Mouse (Mus musculus): ENCODE results near the gene Pusl1.

The Pusl1 gene

DNA sequence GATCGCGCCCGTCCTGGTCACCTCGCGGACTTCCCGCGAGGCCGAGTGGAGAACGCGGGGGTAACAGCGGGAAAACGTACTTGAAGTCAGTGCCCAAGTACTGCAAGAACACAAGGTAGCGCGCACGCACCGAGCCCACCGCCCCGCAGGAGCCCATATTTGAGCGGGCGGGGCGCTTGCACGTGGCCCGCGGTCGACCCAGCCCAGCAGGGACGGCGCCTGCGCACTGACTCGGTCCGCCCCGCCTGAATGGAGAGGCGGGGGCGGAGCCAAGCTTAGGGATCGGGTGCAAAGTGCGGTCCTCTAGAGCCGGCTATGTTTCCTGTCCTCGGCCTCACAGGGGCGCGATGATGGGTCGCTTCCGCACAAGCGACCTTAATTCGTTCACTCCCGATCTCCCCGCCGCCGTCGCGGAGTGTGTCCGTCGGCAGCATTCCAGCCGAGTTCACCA, at the start of gene Pusl1, which contains the start of gene Acap3:
Gene Pusl1, minus strand, starts transcription at position 231 of the 451 bp plus-strand sequence.
Gene Acap3, plus strand, starts transcription at position 272 of the 451 bp plus-strand sequence.
- DNase-seq (ENCODE audit: low read depth, low spot score) = peak; percentile 98

GRCm38 (mm10) chr4:155932031-155932430, 40.5 kb upstream of the Pusl1 start:
- peak; percentile 74 for DNase-seq (ENCODE audit: low read depth, low spot score)

DNA sequence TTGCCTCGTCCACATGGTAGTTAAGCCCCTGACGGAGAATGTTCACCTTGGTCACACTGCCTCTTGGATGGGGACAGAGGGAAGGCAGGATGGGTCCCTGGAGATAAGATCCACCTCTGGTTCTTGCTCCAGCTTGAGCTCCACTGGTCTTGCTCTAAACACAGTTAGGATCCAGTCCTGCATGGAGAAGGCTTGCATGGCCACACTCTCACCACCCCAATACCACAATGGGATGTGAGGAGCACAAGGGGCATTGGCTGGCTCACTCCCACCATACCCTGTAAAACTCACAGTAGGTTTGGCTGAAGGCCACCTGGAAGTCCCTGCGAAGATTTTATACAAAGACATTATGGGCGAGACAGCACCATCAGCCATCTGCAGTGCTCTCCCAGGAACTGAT, 17.2 kb upstream of the Pusl1 start:
- DNase-seq (ENCODE audit: low read depth, low spot score) = no peak

DNA sequence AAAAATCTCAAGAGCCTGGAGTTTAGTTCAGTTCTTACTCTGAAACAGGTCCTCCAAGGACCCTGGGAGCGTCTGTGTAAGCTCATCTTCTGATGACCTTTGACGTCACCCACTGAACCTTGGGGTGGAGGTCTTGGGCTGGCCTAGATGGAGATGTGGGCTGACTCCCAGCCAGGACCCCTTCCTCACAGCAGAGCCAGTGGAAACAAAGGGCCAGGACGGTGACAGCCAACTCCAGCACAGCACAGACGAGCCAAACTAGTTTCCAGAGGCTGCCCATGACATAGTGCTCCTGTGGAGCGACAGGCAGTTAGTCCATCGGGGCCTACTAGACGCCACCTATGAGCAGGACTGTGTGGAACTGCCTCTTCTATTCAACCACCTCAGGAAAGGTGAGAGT, 16.7 kb upstream of the Pusl1 start:
- no peak for DNase-seq (ENCODE audit: low read depth, low spot score)

DNA sequence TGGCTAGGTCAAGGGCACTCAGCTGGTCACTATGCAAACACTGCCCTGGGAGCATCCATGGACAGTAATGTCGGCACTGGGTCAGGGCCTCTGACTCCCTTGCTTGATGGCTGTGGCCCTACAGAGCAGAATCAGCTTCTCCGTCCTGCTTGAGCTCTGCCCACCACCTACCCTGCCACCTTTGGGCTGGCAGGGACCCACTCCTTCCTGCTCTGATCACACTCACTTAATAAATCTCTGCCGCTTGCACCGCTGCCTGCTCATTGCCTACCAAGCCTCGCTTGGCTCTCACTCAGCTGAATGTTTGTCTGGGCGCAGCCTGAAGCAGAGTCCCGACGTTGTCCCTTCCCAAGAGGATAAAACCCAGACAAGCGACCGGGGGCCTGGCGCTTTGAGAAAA, 15.4 kb upstream of the Pusl1 start:
- DNase-seq (ENCODE audit: low read depth, low spot score) = no peak

DNA sequence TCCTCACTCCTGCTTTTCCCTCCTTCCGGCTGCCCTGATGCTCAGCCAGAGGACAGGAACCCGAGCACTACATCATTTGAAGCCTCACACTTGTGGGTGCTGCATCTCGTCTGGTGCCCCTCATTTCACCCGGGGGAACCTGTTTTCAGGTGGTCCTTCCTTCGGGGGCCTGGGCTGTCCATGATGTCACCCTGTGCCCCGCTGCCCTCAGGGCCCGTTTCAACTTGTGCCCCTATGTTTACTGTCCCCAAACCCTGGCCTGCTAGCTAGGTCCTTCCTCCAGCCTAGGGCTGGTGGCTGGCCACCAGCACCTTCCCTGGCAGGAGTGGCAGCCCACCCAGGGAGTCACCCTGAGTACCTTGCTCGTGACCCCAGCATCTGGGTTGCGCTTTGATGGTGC, 14.5 kb upstream of the Pusl1 start:
- no peak for DNase-seq (ENCODE audit: low read depth, low spot score)

GRCm38 (mm10) chr4:155905634-155906033, 14.1 kb upstream of the Pusl1 start:
- no peak for DNase-seq (ENCODE audit: low read depth, low spot score)

GRCm38 (mm10) chr4:155904318-155905102, 12.9 kb upstream of the Pusl1 start:
- peak; percentile 86 for DNase-seq (ENCODE audit: low read depth, low spot score)

DNA sequence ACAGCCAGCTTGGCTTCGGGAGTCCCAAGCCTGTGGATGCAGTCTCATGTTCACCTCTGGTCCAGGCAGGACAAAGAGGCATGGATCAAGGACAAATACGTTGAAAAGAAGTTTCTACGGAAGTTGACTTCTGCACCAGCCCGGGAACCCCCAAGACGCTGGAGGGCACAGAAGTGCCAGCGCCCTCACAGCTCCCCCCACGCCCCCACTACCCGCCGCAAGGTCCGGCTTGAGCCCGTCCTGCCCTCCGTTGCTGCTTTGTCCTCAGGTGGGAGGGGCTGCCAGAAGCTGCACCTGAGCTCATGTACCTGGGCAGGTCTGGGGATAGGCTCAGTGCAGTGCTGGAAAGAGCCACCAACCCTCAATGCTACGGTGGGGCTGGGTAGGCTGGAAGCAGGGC, 11.7 kb upstream of the Pusl1 start:
- no peak for DNase-seq (ENCODE audit: low read depth, low spot score)

DNA sequence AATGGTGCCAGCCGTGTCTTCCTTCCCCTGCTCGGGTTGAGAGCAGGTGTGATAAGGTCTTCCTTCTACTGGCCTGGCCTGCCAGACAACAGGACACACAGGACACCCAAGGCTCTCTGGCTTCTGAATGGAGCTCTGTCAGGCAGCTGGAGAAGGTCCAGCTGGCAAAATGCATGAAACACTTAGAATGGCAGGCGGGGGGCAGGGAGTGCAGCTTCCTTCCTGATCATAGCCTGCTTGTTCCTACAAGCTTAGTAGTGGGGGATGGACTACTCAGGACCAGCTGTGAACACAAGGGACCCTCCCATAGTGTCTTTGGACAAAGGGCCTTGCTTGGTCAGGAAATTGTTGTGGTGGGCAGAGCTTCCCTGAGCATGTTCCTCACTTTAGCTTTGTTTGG, 9.6 kb upstream of the Pusl1 start:
- DNase-seq (ENCODE audit: low read depth, low spot score) = no peak

DNA sequence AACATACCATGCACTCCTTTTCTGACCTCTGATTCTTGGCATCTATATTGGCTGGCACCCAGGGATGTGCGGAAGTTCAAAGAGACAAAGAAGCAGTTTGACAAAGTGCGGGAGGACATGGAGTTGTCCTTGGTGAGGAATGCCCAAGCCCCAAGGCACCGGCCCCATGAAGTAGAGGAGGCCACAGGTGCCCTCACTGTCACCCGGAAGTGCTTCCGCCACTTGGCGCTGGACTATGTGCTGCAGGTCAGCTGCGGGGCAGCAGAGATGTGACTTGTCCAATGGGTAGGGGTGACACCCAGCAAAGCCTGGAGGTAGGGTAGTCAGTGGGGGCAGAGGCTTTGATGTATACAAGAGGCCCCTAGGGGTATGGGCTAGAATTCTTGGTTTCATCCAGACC, 7.8 kb upstream of the Pusl1 start:
- DNase-seq (ENCODE audit: low read depth, low spot score) = no peak

- DNase-seq (ENCODE audit: low read depth, low spot score) = no peak
These were observed 6.7 kb upstream of the Pusl1 start for GRCm38 (mm10) chr4:155898318-155898717.

GRCm38 (mm10) chr4:155896461-155896860, 4.9 kb upstream of the Pusl1 start:
- no peak for DNase-seq (ENCODE audit: low read depth, low spot score)

DNA sequence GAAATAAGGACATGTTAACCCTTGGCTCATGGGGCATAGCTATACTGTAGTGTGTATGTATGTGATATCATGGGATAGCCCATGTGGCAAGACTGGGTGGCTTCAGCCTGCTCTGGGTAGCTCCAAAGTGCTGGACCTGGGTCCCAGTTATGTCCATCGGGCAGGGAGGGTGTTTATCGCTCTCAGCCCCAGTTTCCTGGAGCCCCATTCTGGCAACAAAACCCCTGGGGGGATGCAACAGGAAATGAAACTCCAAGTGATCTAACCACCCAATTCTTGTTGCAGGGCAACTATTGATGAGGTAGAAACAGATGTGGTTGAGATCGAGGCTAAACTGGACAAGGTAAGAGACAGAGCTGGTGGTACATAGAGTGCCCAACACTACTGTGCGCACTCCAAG, 4.2 kb upstream of the Pusl1 start:
- DNase-seq (ENCODE audit: low read depth, low spot score) = no peak

GRCm38 (mm10) chr4:155895216-155895615, 3.6 kb upstream of the Pusl1 start:
- DNase-seq (ENCODE audit: low read depth, low spot score) = peak; percentile 55

DNA sequence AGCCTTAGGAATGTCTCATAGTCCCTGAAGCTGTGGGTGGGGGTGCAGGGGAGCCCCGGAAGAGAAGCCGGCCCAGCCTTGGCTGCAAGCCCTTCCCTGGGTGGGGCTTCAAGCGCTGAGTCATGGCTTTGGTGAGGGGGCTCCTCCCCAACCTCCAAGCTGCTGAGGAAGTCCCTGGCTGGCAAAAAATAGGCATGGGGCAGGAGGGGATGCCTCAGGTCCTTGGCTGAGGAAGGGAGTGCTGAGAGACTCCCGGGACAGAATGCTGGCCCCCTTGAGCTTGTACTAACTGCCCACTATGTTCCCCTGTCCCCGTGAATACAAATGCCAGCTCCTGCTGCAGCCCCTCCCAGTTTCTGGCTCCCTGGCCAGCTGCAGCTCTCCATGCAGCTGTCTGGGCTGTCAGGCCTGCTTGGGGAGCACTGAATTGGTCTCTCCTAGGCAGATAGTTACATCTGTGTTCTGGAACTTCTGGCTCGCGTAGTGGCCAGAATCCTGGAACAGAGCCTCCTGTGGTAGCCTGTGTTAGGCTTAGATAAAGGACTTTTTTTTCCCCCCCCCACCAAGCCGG, 2.8 kb upstream of the Pusl1 start:
- DNase-seq (ENCODE audit: low read depth, low spot score) = peak; percentile 23

DNA sequence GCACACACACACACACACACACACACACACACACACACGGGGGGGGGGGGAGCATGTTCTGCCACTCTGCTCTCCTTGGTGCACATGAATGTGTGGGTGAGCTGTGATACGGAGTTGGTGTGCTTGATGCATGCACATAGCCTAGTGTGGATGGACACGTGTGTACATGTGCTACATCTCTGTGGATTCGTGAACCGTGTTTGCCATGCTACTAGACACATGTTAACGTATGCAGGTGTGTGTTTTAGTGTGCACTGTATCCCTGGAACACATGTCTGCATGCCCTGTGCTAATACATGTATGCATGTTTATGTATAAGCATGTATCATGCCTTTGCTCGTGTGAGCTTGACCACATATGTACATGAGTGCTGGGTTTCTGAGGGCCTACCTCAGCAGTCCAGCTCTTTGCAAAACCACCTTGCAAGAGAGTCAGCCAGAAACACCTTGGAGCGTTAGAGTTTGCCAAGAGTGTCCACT, 1.7 kb upstream of the Pusl1 start:
- no peak for DNase-seq (ENCODE audit: low read depth, low spot score)

DNA sequence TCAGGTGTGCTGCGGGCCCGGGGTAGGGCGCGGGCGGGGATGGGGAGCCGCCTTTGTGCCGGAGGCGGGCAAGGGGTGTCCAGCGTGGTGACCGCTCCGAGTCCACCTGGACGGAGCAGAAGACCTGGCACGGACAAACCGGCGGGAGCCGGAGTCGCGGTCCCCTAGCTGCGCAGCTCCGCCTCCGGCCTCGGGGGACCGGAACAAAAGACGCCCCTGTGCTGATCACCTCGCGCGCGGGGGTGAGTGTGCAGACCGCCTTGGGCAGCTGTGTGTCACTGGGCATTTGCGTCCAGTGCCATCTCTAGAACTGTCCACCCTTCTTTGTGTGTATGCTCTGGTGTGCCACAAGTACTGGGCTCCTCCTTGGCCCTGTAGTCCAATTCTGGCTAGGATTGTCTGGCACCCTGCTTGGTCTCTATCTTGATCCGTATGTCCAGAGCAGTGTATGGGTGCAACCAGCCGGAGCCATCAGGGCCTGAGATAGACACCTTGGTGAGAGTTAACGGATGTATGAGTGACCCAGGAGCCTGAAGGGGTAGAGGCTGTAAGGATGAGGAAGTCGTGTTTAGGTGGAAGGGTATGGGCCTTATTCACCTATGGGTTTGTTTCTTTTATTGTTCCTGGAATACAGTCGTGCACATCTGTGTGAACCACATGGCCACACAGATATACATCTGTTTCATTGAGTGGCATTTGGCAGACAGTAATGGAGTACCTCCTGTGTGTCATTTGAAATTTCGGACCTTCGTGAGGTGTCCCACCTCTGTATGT, 1.0 kb upstream of the Pusl1 start:
- peak; percentile 21 for DNase-seq (ENCODE audit: low read depth, low spot score)

DNA sequence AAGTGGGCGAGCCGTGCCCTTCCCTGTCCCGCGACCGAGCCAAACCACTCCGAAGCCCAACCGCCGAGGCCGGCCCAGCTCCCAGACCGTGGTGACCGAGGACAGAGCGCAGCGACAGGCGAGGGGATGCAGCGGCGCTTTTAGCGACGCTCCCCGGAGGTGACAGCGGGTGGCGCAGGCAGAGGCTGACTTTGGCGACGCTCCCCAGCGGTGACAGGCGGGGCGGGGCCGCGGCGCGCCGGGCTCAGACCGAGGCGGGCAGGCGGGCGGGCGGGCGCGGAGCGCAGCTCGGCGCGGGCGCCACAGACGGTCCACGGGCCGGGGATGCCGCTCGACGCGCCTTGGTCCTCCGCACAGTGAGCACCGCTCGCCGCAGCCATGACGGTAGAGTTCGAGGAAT, 436 bp upstream of the Pusl1 start:
- DNase-seq (ENCODE audit: low read depth, low spot score) = peak; percentile 90

DNA sequence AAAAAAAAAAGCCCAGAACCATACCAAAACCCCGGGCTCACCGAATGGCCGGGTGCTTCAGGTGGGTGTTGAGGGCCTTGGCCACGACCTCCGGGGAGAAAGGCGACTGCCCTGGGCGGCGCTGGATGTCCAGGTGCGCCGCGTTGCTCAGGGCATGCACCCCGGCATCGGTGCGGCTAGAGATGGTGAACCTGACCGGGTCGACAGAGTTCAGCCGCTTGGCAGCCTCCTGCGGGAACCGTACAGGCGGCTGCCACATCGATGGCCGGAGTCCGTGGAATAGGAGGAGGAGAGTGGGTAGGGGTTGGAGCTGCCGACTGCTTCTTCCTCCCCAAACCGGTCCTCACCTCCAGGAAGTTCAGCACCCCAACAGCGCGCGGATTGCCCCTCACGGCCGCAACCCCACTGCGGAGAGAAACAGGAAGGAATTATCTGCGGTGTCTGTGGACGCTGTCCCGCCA, 540 bp downstream of the Pusl1 start:
- DNase-seq (ENCODE audit: low read depth, low spot score) = no peak

GRCm38 (mm10) chr4:155889316-155889715, 2.3 kb downstream of the Pusl1 start:
- DNase-seq (ENCODE audit: low read depth, low spot score) = no peak

GRCm38 (mm10) chr4:155888181-155888580, 3.4 kb downstream of the Pusl1 start:
- no peak for DNase-seq (ENCODE audit: low read depth, low spot score)
